Mouse (Mus musculus) heart, postnatal 0 days (tissue): ENCODE results near the gene Rorc.

ENCODE experiments used
- CTCF ChIP-seq: IDR thresholded peaks from 2 replicates; pipeline ENCODE4 v1.5.1; 2016; ENCODE audit warnings: antibody characterized with exemption, control low read depth, low read depth
- EP300 ChIP-seq: IDR thresholded peaks from 2 replicates; pipeline ENCODE4 v1.6.1; 2016; ENCODE audit warnings: antibody characterized with exemption, low read depth

- TF ChIP-seq EP300 (no peak), CTCF (no peak)
These were observed 18.4 kb downstream of the Rorc start for GRCm38 (mm10) chr3:94391001-94391400.
